Mouse (Mus musculus): ENCODE results near the gene Tcp11l1. TPM values are rescaled to one million over a fixed set of nuclear protein-coding genes. Genes with fewer than 3 reads are reported as not detected.

Tcp11l1 gene
- polyA plus RNA-seq, 1 experiment: 33.9 TPM

DNA sequence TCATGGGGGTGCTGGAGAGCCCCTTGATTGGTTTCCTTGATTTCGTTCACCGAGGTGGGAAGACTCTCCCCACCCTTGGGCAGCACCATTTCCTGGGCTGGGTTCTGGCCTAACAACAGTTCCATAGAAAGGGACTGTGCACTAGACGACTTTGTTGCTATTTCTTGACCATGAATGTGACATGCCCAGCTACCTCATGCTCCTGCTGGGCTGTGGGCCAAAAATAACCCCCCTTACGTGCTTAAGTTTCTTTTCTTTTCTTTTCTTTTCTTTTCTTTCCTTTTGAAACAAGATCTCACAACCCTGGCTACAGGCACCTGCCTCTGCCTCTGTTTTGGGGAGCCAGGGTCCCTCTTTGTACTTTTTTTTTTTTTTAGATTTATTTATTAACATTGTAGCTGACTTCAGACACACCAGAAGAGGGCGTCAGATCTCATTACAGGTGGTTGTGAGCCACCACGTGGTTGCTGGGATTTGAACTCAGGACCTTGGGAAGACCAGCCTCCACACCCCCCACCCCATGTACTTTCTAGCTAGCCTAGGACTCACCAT is 2.1 kb downstream of the Tcp11l1 start:
- no peak for DNase-seq (ENCODE audit: low read depth)
- no peak for TF ChIP-seq CTCF (IDR thresholded peaks at IDR 0.05; ENCODE audit: borderline replicate concordance, extremely low read depth, insufficient read depth, insufficient read length)
- TF ChIP-seq POLR2A (IDR thresholded peaks at IDR 0.05; ENCODE audit: borderline replicate concordance, extremely low read depth, insufficient read depth, insufficient read length, poor library complexity, severe bottlenecking): no peak

DNA sequence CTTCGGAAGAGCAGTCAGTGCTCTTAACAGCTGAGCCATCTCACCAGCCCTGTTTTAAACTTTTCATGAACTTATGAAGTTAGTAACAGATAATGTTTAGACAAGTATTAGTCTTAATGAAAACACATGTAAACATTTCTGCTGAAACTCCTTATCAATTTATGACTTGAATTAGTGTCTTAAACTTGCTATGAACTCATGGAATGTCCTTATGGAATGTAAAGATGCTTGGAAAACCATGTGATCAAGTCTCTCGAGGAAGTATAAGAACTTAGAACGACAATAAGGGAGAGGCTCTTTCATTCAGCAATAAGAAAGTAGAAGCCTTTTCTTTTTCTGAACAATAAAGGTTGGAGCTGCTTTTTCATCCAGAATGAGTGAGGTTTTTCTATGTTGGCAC is 7.6 kb downstream of the Tcp11l1 start:
- DNase-seq (ENCODE audit: low read depth): no peak
- TF ChIP-seq CTCF (IDR thresholded peaks at IDR 0.05; ENCODE audit: borderline replicate concordance, extremely low read depth, insufficient read depth, insufficient read length) (no peak), POLR2A (IDR thresholded peaks at IDR 0.05; ENCODE audit: borderline replicate concordance, extremely low read depth, insufficient read depth, insufficient read length, poor library complexity, severe bottlenecking) (no peak)

DNA sequence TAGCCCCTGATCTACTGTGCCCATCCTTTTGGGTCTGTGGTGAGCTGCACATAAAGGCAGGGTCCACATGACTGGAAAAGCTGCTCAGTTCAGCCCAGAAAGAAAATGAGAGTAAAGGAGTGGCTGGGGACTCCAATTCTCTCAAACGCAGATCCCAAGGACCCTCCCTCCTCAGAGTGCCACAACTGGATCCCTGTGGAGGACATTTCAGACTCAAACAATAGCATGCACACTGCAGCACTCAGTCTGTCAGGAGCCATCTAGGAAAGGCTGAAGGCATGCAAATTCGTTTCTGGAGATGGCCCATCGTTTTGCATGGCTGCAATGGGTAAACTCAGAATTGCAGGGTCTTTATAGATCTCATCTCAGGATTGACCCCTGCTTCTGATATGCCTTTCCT is 8.8 kb downstream of the Tcp11l1 start:
- no peak for DNase-seq (ENCODE audit: low read depth)
- TF ChIP-seq CTCF (IDR thresholded peaks at IDR 0.05; ENCODE audit: borderline replicate concordance, extremely low read depth, insufficient read depth, insufficient read length) (no peak), POLR2A (IDR thresholded peaks at IDR 0.05; ENCODE audit: borderline replicate concordance, extremely low read depth, insufficient read depth, insufficient read length, poor library complexity, severe bottlenecking) (no peak)

DNA sequence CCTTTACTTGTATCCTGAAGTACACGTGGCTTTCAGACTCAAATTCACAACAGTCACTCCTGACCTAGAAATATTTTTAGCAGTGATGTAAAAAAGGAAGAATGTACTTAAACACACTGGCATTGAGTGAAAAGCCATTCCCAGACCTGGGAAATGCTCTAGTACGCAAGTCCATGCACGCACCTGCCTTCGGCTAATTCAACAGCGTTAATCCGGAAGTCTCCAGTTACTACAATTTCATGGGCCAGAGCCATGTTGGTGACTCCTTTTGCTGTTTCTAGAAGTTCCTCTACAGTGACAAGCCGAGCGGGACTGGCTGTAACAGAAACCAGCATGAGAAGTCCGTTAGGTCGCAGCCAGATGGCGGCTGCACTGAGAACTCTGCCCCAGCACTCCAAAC is 12.3 kb downstream of the Tcp11l1 start:
- TF ChIP-seq POLR2A (IDR thresholded peaks at IDR 0.05; ENCODE audit: borderline replicate concordance, extremely low read depth, insufficient read depth, insufficient read length, poor library complexity, severe bottlenecking): no peak
- TF ChIP-seq CTCF (IDR thresholded peaks at IDR 0.05; ENCODE audit: borderline replicate concordance, extremely low read depth, insufficient read depth, insufficient read length): no peak
- no peak for DNase-seq (ENCODE audit: low read depth)

DNA sequence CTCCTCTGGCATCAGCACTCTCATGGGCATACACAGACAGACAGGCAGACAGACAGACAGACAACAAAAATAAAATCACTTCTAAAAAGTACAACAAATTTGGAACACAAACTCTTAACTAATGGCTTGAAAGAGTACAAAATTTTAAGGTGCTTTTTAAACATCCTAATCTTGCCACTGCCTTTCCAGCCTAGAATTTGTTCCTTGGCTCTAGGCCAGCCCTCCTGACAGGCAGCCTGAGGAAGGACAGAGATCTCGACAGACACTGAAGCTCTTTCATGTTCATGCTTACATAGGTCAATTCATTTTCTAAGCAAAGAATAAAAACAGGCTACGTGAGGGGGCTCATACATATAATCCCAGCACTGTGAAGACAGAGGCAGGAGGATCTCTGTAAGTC is 19.4 kb downstream of the Tcp11l1 start:
- TF ChIP-seq POLR2A (IDR thresholded peaks at IDR 0.05; ENCODE audit: borderline replicate concordance, extremely low read depth, insufficient read depth, insufficient read length, poor library complexity, severe bottlenecking) (no peak), CTCF (IDR thresholded peaks at IDR 0.05; ENCODE audit: borderline replicate concordance, extremely low read depth, insufficient read depth, insufficient read length) (no peak)
- DNase-seq (ENCODE audit: low read depth): no peak

DNA sequence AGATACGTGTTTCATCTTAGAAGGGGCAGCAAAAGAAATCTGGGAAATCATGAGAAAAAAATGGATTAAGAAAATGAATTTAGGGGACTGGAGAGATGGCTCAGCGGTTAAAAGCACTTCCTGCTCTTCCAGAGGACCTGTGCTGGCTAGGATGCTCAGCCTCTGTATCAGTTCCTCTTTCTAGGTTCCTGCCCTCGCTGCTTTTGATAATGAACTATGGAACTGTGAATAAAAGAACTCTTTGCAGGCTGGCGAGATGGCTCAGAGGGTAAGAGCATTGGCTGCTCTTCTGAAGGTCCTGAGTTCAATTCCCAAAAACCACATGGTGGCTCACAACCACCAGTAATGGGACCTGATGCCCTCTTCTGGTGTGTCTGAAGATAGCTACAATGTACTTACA is 21.2 kb downstream of the Tcp11l1 start:
- no peak for TF ChIP-seq POLR2A (IDR thresholded peaks at IDR 0.05; ENCODE audit: borderline replicate concordance, extremely low read depth, insufficient read depth, insufficient read length, poor library complexity, severe bottlenecking)
- no peak for TF ChIP-seq CTCF (IDR thresholded peaks at IDR 0.05; ENCODE audit: borderline replicate concordance, extremely low read depth, insufficient read depth, insufficient read length)

DNA sequence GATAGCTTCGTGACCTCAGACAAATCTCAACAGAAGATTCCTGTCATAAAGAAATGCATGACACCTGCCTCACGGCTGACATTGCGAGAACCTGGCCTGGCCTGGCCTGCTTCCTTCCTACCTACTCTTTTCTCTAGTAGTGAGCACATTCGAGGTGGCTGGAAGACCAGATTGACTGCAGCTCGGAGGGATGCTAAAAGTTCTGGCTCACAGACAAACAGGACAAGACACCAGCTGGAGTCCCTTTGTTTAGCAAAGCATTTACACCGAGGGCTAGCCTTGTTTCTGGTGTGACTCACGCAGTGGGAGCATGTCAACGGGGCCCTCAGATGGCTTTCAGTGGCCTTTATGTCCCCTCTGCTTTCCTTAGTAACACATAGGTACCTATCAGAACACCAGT is 23.2 kb downstream of the Tcp11l1 start:
- TF ChIP-seq CTCF (IDR thresholded peaks at IDR 0.05; ENCODE audit: borderline replicate concordance, extremely low read depth, insufficient read depth, insufficient read length) (no peak), POLR2A (IDR thresholded peaks at IDR 0.05; ENCODE audit: borderline replicate concordance, extremely low read depth, insufficient read depth, insufficient read length, poor library complexity, severe bottlenecking) (no peak)
- DNase-seq (ENCODE audit: low read depth): no peak

More for the DNA sequence above, 21.2 kb downstream of the Tcp11l1 start:
- no peak for DNase-seq (ENCODE audit: low read depth)

DNA sequence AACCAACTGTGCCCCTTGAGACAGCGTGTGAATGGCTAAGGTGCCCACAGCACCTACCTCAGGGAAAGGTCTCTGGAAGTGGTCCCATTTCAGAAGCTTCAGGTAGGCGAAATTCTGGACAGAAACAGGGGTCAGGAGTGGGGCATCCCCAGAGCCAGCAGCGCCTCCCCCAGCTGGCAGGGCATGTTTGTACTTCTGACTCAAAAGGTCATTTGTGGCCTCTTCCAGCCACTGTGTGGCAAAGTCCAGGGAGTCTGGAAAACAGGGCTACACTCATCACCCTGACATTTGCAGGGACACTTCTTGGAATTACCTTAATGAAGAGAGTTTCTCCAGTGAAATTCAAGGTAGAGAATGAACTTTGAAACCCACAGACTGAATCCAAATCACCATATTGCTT is 23.6 kb downstream of the Tcp11l1 start:
- no peak for TF ChIP-seq POLR2A (IDR thresholded peaks at IDR 0.05; ENCODE audit: borderline replicate concordance, extremely low read depth, insufficient read depth, insufficient read length, poor library complexity, severe bottlenecking)
- no peak for TF ChIP-seq CTCF (IDR thresholded peaks at IDR 0.05; ENCODE audit: borderline replicate concordance, extremely low read depth, insufficient read depth, insufficient read length)
- DNase-seq (ENCODE audit: low read depth): no peak

DNA sequence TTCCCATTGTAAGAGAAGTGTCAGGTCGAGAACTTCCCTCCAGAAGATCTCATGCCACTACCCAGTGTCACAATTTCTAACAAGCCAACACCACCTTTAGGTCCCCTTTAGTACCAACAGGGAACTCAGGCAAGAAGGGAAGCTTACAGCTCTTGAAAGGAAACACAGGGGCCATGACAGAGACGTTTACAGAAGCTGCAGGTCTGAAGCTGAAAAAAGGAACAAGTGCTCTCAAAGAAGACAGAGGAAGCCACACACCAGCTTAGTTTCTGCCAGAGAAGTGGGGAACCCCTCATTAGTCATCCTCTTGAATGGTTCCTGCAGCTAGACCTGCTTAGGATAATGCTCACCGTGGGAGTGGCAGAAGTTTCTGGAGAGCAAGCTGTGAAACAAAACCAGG is 24.7 kb downstream of the Tcp11l1 start:
- TF ChIP-seq CTCF (IDR thresholded peaks at IDR 0.05; ENCODE audit: borderline replicate concordance, extremely low read depth, insufficient read depth, insufficient read length) (no peak), POLR2A (IDR thresholded peaks at IDR 0.05; ENCODE audit: borderline replicate concordance, extremely low read depth, insufficient read depth, insufficient read length, poor library complexity, severe bottlenecking) (no peak)
- no peak for DNase-seq (ENCODE audit: low read depth)

DNA sequence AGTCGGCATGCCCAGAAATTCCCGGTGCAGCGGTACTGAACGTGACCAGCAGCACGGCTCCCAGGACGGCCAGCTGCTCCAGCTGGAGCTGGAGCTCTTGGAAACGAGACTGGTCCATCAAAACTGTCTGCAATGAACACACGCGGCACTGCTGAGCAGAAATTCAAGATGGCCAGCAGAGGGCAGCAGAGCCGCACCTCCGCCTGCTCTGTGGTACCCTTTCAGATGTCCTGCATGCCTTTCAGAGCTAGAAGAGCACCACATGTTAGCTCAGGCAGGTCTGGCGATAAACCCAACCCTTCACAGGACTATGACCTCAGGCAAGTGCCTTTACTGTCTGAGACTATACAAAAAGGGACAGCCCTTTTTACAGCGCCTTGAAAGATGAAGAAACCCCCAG is 26.6 kb downstream of the Tcp11l1 start:
- TF ChIP-seq CTCF (IDR thresholded peaks at IDR 0.05; ENCODE audit: borderline replicate concordance, extremely low read depth, insufficient read depth, insufficient read length): peak; percentile 99
- TF ChIP-seq POLR2A (IDR thresholded peaks at IDR 0.05; ENCODE audit: borderline replicate concordance, extremely low read depth, insufficient read depth, insufficient read length, poor library complexity, severe bottlenecking): no peak
- DNase-seq (ENCODE audit: low read depth): peak; percentile 93

DNA sequence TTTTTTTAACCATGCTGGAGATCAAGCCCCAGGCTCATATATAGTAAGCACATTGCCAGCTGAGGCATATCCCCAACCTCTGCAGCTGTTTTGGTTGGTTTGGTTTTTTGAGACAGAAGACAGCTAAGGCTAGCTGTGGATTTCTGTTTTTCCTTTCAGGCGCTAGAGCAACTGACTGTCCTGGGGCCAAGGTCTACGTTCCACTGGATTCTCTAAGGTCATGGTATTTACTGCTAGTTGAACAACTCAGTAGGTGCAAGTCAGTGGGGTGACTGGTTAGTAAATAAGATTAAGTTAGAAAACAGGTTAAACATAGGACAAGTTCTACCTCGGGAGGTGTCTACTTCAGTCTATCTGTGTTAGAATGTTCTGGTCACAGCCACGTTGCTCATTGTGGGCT is 27.2 kb downstream of the Tcp11l1 start:
- TF ChIP-seq POLR2A (IDR thresholded peaks at IDR 0.05; ENCODE audit: borderline replicate concordance, extremely low read depth, insufficient read depth, insufficient read length, poor library complexity, severe bottlenecking) (no peak), CTCF (IDR thresholded peaks at IDR 0.05; ENCODE audit: borderline replicate concordance, extremely low read depth, insufficient read depth, insufficient read length) (no peak)
- DNase-seq (ENCODE audit: low read depth): no peak

DNA sequence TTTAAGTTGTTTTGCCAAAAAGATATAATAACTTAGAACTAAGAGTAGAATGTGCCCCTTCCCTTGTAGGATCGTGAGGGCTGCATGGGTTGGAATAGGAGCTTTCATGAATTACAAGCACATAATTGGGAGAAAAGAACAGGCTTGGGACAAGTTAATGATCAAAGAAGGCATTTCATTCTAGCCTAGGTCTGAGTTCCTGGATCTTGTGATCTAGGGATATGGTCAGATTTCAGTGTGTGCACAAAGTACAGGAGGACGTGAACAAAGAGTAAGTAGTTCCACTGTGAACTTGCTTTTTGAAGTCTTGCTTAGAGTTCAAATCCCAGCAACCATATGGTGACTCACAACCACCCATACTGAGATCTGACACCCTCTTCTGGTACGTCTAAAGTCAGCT is 34.6 kb downstream of the Tcp11l1 start:
- DNase-seq (ENCODE audit: low read depth): no peak
- TF ChIP-seq CTCF (IDR thresholded peaks at IDR 0.05; ENCODE audit: borderline replicate concordance, extremely low read depth, insufficient read depth, insufficient read length) (no peak), POLR2A (IDR thresholded peaks at IDR 0.05; ENCODE audit: borderline replicate concordance, extremely low read depth, insufficient read depth, insufficient read length, poor library complexity, severe bottlenecking) (no peak)
